Mouse (Mus musculus): Measurements from ENCODE around the gene Prss33.
A peak's percentile ranks its signal among the peaks of the same experiment; 100 is the strongest.
"Not testable (repeated sequence)": the region's sequence is repeated elsewhere in the genome, so short reads cannot be mapped to it uniquely, and the experiment has no call there.

The Prss33 gene

DNA sequence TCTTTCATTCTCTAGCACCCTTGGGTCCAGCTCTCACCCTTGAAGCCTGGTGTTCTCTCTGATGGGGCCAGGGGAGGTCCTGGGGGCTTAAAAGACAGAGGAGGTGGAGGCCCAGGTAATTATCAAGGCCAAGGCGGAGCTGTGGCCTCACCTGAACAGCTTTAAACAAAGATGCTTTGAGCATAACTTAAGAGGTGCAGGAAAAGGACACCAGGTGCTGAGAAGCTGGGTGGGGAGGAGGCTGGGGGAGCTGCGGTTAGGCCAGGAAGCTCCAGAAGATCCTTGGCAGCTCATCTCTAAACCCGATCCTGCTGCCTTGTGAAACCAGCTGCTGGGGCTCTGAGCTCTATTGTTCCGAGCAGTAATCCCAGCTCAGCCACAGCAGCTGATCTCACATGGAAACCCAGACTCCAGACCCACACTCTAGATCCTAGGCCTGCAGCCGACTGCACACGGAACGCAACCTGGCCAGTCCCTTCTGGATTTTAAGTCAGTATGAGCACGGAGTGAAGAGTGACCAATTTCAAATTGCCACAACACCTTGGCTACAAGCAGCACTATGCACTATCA lies at the start of gene Prss33:
Gene Prss33 (minus strand): TSS at position 51 of the 570 bp plus-strand sequence.
- no peak for DNase-seq (ENCODE audit: low spot score)

GRCm38 (mm10) chr17:23880576-23880975 lies 44.7 kb upstream of the Prss33 start, which contains the start of the genes Dcpp1 and Dcpp2:
Gene Dcpp1, plus strand, starts transcription at chr17:23880876.
Gene Dcpp2, plus strand, starts transcription at chr17:23880880.
- DNase-seq (ENCODE audit: low spot score) = not testable (repeated sequence)

- DNase-seq (ENCODE audit: low spot score) = no peak
Observed at GRCm38 (mm10) chr17:23877166-23877565, 41.3 kb upstream of the Prss33 start.

DNA sequence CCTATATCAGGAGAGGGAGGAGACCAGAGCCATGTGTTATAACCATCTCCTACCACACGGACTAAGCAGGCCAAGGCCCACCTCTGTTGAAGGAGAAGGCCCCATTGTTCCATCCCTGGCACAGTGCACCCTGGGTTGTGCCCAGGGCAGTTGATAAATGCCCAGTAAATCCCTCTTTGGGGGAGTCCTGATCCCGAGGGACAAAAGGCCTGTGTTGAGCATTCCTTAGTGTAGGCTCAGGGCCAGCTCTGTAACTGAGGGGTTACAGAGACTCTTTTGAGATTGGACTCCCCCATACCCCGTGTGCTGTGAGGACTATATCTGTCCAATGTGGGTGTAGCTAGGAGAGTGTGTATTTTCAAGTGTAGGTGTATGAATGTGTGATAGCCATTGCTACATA lies 40.9 kb upstream of the Prss33 start:
- peak; percentile 43 for DNase-seq (ENCODE audit: low spot score)

DNA sequence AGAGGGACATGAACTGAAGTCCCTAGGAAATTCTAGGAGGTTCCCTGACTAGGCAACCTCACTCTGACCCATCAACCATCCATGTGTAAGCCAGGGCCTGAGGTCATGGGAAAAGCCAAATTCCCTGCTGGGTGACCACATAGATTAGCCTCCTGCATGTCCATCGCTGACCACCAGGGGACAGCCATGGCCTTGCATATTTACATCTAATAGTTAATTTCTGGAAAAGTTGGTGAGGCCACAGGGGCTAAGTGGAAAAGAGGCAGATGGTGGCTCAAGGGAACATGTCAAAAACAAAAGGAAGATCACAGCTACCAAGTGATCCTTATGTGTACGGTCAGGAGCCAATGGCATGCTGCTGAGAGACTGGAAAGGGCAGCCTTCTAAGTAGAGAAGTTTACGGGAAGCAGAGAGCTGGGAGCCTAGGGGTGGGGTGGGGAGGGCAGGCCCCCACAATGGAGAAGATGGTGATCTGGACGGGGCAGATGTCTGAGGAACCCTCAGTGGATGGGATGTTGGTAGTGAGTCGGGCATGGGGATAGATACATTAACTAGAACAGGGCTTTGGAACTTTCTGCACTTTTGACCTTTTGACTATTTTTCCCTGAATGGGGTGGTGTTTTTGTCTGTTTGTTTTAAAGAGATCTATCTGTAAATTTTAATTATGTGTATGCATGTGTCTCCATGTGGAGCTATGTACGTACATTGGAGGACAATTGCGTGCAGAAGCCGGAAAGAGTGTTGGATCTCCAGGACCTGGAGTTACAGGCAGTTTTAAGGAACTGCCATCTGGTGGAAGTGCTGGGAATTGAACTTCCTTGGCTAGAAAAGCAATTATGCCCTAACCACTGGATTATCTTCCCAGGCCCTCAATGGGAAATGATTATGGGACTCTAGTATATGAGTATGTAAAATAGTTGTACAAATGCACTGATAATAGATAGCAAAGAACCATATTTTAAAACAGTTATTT lies 38.3 kb upstream of the Prss33 start:
- DNase-seq (ENCODE audit: low spot score) = peak; percentile 51

DNA sequence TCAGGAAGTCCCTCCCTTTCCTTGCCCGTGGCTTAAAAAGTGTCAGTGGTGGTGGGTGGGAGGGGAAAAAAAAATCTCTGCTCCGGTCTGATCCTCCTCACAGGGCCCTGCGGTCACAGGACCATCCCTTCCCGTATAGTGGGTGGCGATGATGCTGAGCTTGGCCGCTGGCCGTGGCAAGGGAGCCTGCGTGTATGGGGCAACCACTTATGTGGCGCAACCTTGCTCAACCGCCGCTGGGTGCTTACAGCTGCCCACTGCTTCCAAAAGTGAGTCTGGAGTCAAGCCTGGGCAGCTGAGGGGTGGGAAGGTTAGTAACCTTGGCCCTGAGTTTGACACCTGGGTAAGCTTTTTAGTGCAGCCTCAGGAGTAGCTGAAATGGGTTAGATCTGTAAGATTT lies 32.7 kb upstream of the Prss33 start:
- DNase-seq (ENCODE audit: low spot score) = no peak

DNA sequence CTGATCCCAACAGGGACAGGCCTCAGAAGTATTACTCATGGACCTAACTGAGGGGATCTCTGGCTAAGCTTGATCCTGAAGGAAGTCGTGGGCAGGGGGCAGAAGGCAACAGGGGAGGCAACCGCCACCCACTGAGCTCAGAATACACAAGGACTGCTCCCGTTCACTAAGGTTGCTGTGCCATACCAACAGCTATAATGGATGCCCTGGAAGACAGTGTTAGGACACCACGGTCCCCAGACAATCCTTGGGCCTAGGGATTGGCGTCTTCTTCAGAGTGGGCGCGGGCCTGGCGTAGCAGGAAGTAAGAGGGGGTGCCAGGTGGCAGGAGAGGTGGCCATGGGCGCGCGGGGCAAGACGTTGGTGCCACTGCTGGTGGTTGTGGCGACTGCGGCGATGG lies 31.9 kb upstream of the Prss33 start, which contains the start of gene Prss21:
Gene Prss21 (plus strand): TSS at position 301 of the 400 bp plus-strand sequence.
- no peak for DNase-seq (ENCODE audit: low spot score)

GRCm38 (mm10) chr17:23862926-23863325 lies 27.1 kb upstream of the Prss33 start:
- no peak for DNase-seq (ENCODE audit: low spot score)

DNA sequence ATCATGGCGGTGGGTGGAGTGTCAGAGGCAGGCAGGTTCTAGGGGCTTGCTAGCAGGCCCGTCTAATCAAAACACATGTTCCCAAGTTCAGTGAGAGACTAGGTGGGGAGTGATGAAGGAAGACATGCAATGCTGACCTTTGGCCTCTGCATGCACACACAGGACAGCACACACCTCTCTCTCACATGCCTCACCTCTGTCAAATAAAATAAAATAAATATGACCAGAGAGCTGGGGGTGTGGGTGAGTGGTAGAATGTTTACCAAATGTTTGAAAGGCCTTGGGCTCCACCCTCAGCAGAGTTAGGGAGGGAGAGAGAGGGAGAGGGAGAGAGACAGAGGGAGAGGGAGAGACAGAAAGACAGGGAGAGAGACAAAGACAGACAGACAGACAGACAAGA lies 22.1 kb upstream of the Prss33 start:
- DNase-seq (ENCODE audit: low spot score) = no peak

DNA sequence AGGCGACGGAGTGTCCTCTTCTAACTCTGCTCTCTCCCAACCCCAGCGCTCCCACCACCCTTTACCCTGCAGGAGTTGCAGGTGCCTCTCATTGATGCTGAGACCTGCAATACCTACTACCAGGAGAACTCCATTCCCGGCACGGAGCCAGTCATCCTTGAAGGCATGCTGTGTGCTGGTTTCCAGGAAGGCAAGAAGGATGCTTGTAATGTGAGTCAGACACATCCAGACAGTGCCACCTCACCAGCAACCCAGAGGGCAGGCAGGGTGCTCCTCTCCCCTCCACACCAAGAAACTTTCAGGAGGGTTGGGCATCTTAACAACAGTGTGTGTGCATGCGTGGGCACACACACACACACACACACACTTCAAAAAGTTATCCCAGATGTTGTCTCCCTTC lies 21.3 kb upstream of the Prss33 start:
- no peak for DNase-seq (ENCODE audit: low spot score)

- DNase-seq (ENCODE audit: low spot score) = no peak
Observed at GRCm38 (mm10) chr17:23854229-23854765, 18.4 kb upstream of the Prss33 start.

- no peak for DNase-seq (ENCODE audit: low spot score)
Observed at GRCm38 (mm10) chr17:23853292-23853691, 17.4 kb upstream of the Prss33 start.

- DNase-seq (ENCODE audit: low spot score) = peak; percentile 76
Observed at GRCm38 (mm10) chr17:23850853-23851749, 15.2 kb upstream of the Prss33 start.

DNA sequence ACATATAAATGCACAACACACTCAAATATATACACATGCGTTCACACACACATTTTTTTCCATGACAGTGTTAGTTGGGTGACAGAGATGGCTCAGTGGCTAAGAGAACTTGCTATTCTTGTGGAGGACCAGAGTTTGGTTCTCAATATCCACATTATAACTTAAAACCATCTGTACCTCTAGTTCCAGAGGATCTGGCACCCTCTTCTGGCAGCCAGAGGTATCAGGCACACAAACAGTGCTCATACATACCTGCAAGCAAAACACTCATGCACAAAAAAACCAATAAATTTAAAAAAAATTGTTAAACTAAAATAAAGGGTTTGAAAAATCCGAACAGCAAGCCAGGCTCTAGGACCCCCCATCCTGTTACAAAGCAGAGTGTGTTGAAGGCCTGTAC lies 14.2 kb upstream of the Prss33 start:
- DNase-seq (ENCODE audit: low spot score) = no peak

GRCm38 (mm10) chr17:23843812-23844273 lies 8.0 kb upstream of the Prss33 start, which contains the start of the genes Prss32 and Prss41:
Gene Prss32, plus strand, starts transcription at chr17:23843855.
Gene Prss41, minus strand, starts transcription at chr17:23844172.
- DNase-seq (ENCODE audit: low spot score) = no peak

DNA sequence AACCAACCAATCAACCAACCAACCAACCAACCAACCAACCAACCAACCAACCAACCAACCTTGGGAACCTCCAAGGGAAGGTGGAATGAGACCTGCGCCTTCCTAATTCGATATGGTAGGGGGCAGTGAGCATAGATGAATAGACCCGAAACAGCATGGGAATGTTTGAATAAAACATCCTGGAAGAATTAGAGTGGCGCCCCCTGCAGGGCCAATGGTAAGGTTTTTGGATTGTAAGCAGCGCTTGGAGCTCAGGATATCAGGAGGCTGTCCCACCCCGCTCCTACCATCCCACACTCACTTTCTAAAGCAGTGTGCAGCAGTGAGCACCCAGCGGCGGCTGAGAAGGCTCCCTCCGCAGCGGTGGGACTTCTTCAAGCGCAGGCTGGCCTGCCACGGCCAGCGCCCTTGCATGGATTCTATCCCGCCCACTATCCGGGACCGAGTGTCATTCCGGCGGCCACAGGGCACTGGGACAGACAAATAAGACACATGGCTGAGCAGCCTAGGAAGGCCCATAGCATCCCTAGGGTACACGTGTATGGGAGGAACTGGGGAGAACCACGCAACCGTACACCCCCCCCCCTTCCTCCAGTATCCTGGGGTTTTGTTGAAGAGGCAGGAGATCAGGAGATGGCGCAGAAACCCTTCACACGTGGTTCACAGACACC lies 7.4 kb upstream of the Prss33 start:
- no peak for DNase-seq (ENCODE audit: low spot score)

DNA sequence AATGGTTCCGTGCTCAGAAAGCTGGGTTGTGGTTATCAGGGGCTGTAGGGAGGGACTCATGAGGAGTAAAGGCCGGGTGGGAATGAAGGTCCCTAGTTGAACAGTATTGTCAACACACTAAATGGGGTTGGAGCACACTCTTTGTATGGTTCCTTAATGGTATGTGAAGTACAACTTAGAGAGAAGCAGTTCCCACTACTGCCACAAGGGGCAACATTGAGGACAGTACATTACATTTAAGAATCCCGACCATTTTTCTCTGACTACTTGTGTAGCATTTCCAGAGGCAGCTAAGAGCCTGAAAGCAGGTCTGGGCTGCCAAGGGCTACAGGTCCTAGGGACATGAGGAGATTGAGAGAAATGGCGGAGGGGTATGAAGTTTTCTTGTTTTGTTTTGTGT lies 5.3 kb upstream of the Prss33 start:
- peak; percentile 72 for DNase-seq (ENCODE audit: low spot score)

- DNase-seq (ENCODE audit: low spot score) = no peak
Observed at GRCm38 (mm10) chr17:23831201-23831600, 4.7 kb downstream of the Prss33 start.

- DNase-seq (ENCODE audit: low spot score) = peak; percentile 90
Observed at GRCm38 (mm10) chr17:23829064-23829619, 6.7 kb downstream of the Prss33 start, which contains the start of gene Elob. Gene Elob, minus strand, starts transcription at chr17:23829136.

GRCm38 (mm10) chr17:23828271-23829001 lies 7.4 kb downstream of the Prss33 start:
- DNase-seq (ENCODE audit: low spot score) = peak; percentile 62
